Mouse (Mus musculus): ENCODE measurements at regions not wholly inside any gene's neighbourhood (a gene's known extent, or its start where the extent isn't known, plus 50 kb on each side); places are given as distances from the start of the nearest gene placed in this dataset.

GRCm38 (mm10) chr2:171592315-171592714 lies 451.0 kb downstream of the Cbln4 start:
- TF ChIP-seq SMC3 (IDR thresholded peaks at IDR 0.05; ENCODE audit: low read depth, low read length) (no peak), EP300 (IDR thresholded peaks at IDR 0.05; ENCODE audit: low read depth in 1 of 2, low read length in 2 of 2) (no peak), USF1 (IDR thresholded peaks at IDR 0.05; ENCODE audit: low read depth, low read length) (no peak), POLR2A (IDR thresholded peaks at IDR 0.05; ENCODE audit: control insufficient read depth in 1 of 2, insufficient read depth in 1 of 2, low read depth in 1 of 2, low read length in 2 of 2, poor library complexity in 1 of 2) (no peak)

Measured in MEL (cell line).